Mouse (Mus musculus): ENCODE measurements around the gene Ttll7. TPM values are rescaled to one million over a fixed set of nuclear protein-coding genes. Genes with fewer than 3 reads are reported as not detected.

Ttll7 gene
- total RNA-seq, 2 experiments from 2014 or later = 52.2 to 66.2 TPM

DNA sequence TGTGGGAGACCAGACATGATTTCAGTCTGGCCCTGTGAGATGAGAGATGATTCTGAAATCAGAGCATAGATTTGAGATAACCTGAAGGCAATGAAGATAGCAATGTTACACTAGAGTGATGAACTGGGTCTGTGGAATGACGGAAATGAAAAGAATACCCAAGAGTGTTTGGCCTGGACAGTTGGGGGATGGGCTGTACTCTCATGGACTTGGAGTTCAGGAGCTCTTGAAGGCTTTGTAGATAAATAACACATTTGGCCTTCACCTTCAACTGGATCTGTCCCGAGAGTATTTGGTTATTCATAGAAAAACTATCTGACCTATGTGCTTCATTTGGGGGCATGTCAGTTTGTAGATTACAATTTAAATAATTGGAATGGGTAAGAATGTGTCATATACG is 53.4 kb downstream of the Ttll7 start:
- intact Hi-C loops (cut with DNase I) = no loop called here
- no peak for DNase-seq

DNA sequence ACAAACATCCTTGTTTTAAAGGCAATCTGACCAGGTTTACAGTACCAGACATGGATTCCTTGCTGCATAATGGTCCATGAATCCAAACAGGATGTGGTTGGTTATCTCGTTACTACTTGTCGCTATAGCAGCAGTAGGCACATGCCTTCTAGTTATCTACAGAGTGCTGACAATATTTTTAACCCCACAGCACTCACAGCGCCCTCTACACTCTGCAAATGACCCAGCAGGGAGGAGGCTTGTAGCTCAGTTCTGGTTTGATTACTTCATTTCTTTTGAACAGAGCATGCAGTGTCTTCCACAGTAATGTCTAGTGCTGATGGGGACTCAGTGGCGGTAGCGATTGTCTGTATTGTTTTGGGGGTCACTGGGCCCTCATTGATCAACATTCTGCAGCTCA is 56.8 kb downstream of the Ttll7 start:
- DNase-seq = no peak
- intact Hi-C loops (cut with DNase I) = no loop called here

GRCm38 (mm10) chr3:146913107-146913506 is 60.9 kb downstream of the Ttll7 start:
- intact Hi-C loops (cut with DNase I) = loop anchor here (10.0 kb wide), 1 partner anchor 568 kb away; no protein-coding TSS in a partner anchor
- DNase-seq = no peak

DNA sequence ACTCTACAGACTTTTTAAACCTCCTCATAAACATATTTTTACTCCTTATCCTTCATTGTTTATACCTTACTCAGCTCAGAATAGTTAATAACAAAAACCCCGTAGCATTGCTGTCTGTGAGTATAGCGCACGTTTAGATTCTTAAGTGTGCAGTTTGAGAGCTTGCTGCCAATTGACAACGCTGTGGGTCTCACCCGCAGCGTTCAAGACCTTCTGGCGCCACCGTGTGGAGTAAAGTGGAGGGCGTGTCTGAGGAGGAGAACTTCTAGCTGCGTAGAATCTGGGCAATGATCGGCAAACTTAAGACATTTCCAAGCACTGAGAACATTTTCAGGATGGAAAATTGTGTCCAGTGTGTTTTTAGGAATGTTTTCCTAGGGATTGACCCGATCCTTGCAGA is 62.6 kb downstream of the Ttll7 start:
- intact Hi-C loops (cut with DNase I) = loop anchor here (2.0 to 10.0 kb wide), 2 partner anchors 122 to 570 kb away; no protein-coding TSS in a partner anchor
- peak; percentile 66 to 72 for DNase-seq

DNA sequence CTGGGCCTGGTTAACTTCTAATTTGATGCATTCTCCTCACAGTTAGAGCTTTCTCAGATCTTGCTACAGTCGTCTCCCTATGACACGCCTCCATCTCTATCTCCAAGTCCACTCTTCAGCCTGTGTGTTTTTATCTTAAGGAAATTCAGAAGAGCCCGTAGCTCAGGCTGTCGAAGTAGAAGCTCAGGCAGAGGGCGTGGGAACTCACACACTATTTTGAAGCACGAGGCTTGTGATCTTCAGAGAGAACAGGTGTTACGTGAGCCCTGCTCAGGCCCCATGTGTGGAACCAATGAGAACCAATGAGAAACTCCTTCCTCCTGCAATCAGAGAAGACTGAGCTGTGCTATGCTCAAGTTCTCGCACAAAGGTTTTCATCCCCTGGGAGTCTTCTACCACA is 65.7 kb downstream of the Ttll7 start:
- no peak for DNase-seq
- intact Hi-C loops (cut with DNase I) = loop anchor here (2.0 to 10.0 kb wide), 2 partner anchors 353 to 573 kb away; no protein-coding TSS in a partner anchor

- intact Hi-C loops (cut with DNase I) = loop anchor here (10.0 kb wide), 1 partner anchor 574 kb away; no protein-coding TSS in a partner anchor
- no peak for DNase-seq
Observed at GRCm38 (mm10) chr3:146918323-146918722, 66.2 kb downstream of the Ttll7 start.

GRCm38 (mm10) chr3:146927311-146928015 is 75.3 kb downstream of the Ttll7 start:
- intact Hi-C loops (cut with DNase I) = no loop called here
- DNase-seq = no peak

DNA sequence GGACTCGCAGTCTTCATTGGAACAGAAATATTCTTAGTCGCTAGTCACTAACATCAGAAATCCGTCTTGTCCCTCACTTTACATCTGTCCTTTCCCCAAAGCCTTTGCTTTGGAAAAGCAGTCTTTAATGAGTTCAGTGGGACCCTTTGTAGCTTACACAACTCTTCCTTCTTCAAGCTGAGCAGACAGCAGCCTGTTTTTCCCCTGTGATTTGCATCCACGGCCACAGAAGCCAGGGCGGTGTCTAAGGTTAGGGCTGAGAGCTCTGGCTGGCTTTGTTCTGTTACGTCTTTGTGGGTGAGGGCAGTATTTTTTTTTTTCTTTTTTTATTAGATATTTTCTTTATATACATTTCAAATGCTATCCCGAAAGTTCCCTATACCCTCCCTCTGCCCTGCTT is 76.0 kb downstream of the Ttll7 start:
- no peak for DNase-seq

DNA sequence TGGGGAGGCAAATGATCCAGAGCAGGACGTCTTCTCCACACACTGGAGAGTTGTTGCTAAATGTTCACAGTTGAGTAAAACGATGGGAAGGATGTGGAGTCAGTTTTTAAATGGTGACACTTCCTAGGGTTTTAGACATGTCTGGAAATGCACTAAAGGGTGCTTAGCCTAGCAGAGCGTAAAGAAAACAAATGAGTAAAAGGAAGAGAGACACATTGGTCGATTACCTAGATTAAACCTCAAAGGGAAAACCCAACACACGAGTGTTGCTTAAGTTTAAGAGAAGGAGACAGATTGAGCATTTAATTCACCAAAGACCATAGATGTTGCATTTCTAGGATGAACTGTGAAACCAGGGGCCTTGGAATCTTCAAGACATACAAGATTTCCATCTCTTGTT is 76.8 kb downstream of the Ttll7 start:
- intact Hi-C loops (cut with DNase I) = no loop called here
- DNase-seq = no peak

More for the DNA sequence above, 76.0 kb downstream of the Ttll7 start:
- intact Hi-C loops (cut with DNase I) = no loop called here

- intact Hi-C loops (cut with DNase I) = no loop called here
- no peak for DNase-seq
Observed at GRCm38 (mm10) chr3:146931190-146931589, 79.0 kb downstream of the Ttll7 start.

DNA sequence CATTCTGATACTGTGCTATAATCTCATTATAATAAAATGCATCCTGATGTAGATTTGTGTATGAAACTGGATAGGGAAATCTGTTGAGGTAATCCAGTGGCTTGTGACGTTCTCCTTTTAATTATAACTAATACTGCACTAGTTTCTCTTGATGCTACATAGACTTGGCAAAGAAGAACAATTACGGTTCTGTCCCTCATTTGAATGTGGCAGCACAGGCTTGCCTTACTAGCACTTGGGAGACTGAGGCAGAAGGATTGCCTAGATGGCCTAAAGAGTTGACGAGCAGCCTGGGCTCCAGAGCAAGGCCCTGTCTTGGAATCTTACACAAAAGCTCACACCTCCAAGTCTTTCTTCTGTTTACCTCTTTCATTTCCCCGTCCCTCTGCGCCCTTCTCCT is 80.3 kb downstream of the Ttll7 start:
- intact Hi-C loops (cut with DNase I) = no loop called here

GRCm38 (mm10) chr3:146936888-146937287 is 84.7 kb downstream of the Ttll7 start:
- intact Hi-C loops (cut with DNase I) = no loop called here
- no peak for DNase-seq

More for the DNA sequence above, 80.3 kb downstream of the Ttll7 start:
- DNase-seq = no peak

DNA sequence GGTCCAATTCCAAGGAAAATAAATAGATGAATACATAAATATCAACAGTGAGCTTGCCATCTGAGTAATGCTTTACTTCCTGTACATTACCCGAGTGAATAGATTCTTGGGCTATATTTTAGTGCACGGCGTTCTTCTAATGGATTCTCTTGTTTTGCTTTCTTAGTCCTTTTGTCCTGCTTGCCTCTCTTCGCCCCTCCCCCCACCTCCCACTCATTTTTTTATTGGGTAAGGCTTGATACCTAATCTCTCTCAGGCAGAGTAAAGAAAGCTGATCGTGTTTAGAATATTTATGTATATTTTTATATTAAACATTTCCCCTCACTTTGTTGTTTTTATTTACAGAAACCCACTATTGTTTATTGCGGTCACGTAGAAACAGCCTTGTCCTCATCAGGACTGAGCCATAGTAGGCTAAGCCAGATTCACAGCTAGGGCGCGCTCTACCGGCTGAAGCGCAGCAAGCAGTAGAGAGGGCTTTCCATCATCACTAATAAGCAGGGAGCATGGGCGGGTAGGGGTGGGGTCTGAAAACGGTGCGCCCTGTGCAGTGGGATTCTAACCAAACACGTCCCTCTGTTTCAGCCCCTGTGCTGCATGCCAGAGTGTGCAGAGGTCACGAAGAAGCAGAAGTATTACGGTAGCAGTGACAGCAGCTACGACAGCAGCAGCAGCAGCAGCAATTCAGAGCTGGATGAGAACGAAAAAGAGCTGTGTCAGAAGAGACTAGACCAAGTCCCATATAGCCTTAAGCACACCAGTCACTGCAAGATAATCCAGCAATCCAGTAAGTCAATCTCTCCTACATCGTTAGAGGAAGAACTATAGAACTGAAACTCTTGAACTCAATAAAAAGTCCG is 87.5 kb downstream of the Ttll7 start:
- intact Hi-C loops (cut with DNase I) = loop anchor here (10.0 kb wide), 2 partner anchors 375 to 595 kb away; no protein-coding TSS in a partner anchor
- no peak for DNase-seq

DNA sequence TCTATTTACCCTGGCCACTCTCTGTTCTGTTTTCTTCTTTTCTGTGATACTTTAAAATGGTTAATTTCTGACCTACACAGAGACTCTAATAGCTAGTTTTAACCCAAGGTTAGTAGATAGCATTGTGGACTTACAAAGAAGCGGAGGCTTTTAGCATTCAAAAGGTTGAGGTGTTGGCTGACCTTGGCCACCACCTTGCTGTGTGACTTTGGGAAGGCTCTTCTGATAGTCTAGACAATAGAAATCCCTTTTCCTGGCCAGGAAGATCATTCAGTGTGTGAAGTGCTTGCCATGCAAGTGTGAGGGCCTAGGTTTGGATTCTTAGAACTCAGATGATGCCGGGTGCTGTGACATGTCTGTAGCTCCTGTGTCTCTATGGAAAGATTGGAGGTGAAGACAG is 90.9 kb downstream of the Ttll7 start:
- DNase-seq = no peak
- intact Hi-C loops (cut with DNase I) = loop anchor here (10.0 kb wide), 2 partner anchors 378 to 598 kb away; no protein-coding TSS in a partner anchor

DNA sequence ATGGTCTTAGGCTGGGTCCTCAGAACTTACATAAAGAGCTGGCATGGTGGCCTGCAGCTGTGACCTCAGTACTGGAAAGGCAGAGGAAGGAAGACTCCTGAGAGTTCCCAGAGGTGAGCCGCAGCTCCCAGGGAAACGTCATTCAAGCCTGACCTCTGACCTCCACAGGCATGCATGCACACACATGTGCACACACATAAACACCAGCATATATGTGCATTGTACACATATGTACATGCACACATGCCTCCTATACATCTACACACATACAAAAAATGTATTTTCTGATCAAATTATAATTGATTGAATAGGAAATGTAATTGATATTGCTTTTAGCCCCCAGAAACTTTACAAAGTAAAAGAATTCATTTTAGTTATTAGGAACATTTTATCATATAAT is 93.2 kb downstream of the Ttll7 start:
- intact Hi-C loops (cut with DNase I) = loop anchor here (10.0 kb wide), 2 partner anchors 381 to 601 kb away; no protein-coding TSS in a partner anchor
- DNase-seq = no peak

DNA sequence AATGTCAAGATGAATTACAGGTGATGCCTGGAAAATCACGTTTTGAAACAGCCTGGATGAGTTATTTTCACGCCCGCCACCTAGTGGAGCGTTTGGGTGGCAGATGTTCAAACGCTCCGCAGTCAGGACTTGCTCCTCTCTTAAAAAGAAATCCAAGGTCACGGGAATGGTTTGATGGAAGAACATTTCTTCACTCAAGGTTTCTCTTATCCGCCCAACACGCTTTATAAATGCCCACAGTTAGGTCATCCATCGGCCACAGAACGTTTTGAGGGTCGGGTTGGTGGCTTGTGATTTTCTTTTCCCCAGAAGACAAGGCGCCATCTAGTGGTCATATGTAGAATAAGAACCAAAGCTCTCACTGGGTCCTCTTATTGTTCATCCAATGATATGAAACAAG is 93.7 kb downstream of the Ttll7 start:
- peak in 1 of 2 experiments; percentile 31 for DNase-seq
- intact Hi-C loops (cut with DNase I) = loop anchor here (10.0 kb wide), 2 partner anchors 381 to 601 kb away; no protein-coding TSS in a partner anchor

- intact Hi-C loops (cut with DNase I) = loop anchor here (10.0 kb wide), 2 partner anchors 382 to 602 kb away; no protein-coding TSS in a partner anchor
- DNase-seq = no peak
Observed at GRCm38 (mm10) chr3:146946641-146947040, 94.5 kb downstream of the Ttll7 start.

DNA sequence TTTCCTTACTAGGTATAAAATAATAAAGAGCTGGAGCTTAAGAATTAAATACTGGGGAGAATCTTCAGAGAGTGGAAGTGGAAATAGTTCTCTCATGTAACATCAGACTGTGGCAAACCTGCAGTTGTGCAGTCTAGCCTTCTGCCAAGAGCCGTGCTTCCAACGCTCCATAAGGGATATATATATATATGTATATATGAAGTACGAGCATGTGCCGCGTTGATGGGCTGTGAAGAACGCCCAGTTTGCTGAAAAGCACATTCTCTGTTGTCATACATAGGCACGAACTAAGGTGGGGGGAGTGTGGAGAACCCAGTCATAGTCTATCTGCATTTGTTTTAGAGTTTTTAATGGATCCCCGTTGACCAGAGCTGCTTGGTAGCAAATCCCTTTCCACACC is 104.6 kb downstream of the Ttll7 start:
- intact Hi-C loops (cut with DNase I) = no loop called here
- DNase-seq = no peak

- intact Hi-C loops (cut with DNase I) = no loop called here
- DNase-seq = no peak
Observed at GRCm38 (mm10) chr3:146962838-146963237, 110.7 kb downstream of the Ttll7 start.

DNA sequence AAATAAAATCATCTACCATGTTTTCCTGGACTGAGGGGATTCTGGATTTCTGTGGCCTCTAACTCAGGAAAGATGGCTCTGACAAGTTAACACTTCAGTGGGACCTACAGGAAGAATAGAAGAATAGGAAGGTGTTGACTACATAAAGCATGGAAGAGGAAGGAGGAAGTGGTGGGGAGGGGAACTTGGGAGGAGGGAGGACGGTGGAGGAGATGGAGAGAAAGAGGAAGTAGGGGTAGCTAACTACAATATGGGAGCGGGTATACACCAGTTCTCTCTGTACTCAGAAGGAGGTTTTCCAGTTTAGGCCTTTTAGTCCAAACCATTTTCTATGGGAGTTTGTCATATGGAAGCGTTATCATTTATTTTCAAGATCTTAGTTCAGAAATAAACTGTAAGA is 112.2 kb downstream of the Ttll7 start:
- intact Hi-C loops (cut with DNase I) = no loop called here
- DNase-seq = no peak

GRCm38 (mm10) chr3:146967242-146967641 is 115.1 kb downstream of the Ttll7 start:
- DNase-seq = no peak
- intact Hi-C loops (cut with DNase I) = no loop called here

Measured in gastrocnemius, postnatal 36 days (tissue).